Mouse (Mus musculus) layer of hippocampus, postnatal 14 days (tissue): ENCODE data around the gene Ppp1r3d. TPM values are rescaled to one million over a fixed set of nuclear protein-coding genes. Genes with fewer than 3 reads are reported as not detected.

Experiments used
- DNase-seq, 2 experiments: peaks; one replicate each; pipeline ENCODE4 v3.0.0; 2021 to 2022; ENCODE audit warnings: low spot score in 2 of 2, mixed read lengths in 1 of 2
- total RNA-seq, 2 experiments: library from RNA; stranded (reverse); gene quantifications; 2 replicates each; pipeline ENCODE4 v1.2.3; 2021

Gene Ppp1r3d
- total RNA-seq, 2 experiments from 2014 or later = 8.0 to 8.1 TPM

- no peak for DNase-seq
These were observed 2.2 kb upstream of the Ppp1r3d start for GRCm38 (mm10) chr2:178416427-178416826.

DNA sequence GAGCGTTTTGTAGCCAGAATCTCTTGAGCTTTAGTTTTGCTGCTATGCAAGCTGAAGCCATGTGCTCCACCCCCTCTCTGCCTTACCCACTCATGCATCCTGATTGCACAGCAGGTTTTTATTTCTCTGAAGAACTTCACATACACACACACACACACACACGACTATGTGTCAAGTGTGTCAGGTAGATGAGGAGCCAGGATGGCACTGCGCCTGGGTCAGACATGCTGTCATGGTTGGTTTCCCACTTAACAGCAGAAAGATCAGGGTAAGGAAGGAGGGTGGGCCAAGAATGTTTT lies 827 bp upstream of the Ppp1r3d start:
- DNase-seq = no peak

DNA sequence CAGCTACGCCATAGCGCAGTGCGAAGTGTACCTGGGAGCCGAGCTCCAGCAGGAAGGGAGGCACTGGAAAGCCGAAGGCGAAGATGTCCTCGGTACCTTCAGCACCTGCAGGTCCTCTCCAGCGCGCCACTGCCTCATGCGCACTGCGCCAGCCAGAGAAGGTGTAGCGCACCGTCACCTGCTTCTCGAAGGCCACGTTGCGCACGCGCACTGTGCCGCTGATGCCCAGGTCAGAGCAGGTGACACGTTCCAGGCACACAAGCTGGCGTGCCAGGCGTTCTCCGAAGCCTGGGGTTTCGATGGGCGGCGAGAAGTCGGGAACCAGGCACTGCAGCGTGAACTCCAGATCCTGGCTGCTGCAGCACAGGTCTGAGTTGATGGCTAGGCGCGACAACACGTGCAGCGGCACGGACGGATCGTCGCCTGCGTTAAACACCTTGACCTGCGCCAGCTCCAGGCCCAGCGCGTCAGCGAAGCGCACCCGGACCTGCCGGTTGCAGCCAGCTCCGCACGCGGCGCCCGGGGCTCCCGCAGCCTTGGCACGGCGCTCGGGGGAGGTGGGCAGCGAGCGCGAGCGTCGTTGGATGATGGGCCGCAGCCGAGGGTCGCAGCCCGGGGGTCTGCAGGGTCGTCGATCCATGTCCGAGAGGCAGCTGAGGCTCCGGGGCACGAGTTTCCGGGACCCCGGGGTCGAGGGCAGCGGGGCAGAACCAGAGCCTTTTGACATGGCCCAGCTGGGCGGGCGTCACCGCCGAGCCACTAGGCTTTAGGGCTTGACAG lies 601 bp downstream of the Ppp1r3d start:
- DNase-seq = no peak

DNA sequence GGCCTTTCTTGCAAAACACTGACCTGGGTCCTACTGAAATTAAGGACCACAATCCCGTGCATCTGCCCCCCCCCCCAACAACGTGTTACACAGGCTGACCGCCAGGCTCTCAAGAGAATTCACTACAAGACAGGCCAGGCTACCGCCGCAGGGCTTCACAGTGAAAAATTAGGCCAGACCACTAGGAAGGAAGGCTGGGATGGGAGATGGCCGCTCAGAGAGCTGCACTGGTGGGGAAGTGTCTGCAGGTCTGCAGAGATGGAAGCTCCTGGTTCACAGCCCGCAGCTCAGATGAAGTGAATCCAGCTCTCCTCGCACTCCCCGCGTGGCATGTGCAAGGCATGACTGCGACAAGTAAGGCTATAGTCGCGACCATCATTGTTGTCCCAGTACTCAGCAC lies 1.2 kb downstream of the Ppp1r3d start:
- DNase-seq = no peak

- no peak for DNase-seq
These were observed 1.7 kb downstream of the Ppp1r3d start for GRCm38 (mm10) chr2:178412598-178412997.

DNA sequence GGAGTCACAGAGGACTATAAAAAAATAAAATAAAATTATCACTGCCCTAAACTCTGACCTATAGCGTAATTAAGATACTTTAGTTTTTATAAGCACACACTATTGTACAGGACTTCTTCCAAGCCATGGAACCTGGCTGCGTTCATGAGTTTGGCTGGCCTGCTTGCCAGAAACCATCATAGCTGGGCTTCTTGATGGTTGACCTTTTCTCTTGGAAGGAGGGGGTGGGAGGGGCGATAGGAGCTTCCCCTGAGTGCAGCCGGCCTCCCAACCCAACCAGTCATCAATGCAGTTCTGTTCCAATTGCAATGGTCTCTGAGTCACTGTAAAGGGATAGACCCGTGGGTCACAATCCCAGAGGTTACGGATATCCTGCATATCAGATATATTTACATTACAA lies 4.0 kb downstream of the Ppp1r3d start:
- DNase-seq = no peak

DNA sequence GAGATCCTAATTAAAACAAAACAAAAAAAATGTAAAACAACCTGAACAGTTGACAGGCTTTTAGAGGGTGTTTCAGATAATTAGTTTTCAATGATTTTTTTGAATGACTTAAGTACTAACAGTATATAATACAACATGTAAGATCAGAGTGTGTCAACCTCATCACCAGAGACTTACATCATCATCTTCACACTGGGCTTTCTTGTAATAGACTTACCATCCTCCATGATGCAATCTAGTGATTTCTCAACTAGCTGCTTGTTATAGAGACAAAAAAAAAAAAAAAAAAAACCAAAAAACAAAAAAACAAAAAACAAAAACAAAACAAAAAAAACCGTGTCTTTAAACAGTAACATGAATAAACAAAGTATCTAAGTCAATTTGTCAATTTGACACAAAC lies 5.2 kb downstream of the Ppp1r3d start:
- no peak for DNase-seq

DNA sequence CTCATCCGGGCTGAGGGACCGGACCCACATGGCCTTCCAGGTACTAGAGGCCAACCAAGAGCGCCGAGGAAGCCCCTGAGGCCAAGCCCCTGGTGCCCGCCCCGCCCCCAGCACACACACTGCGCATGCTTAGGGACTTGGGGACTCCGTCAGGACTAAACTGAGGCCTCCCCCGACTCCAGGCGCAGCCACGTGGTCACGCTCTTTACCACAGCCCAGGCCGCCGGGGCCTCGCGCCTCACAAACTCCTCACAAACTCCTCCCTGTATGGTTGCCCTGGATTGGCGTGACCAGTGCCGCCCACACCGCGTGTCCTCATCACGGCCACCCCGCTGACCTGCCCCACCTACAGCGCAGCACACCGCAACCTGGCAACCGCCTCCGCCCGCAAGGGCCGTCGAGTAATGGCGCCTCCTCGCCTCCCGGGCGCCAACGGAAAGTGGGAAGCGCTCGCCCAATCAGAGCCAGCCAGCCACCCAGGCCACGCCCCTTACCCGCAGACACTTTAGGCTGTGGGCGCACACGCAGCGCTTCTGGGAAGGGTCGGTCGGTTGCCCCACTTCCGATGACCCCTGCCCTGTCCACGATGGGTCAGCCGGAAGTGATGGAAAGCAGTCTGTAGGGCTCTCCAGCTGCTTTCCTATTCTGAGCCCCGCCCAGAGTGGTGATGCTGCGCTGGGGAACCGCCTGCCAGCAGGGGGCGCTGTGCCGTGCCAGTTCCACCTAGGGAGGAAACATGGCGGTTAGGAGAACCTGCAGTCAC lies 7.0 kb downstream of the Ppp1r3d start, which contains the start of gene Sycp2:
Gene Sycp2 (minus strand): TSS at position 633 of the 763 bp plus-strand sequence.
- no peak for DNase-seq

Other genes starting within 250 kb of the Ppp1r3d start
- 1 to 10 TPM in 1 of 2 experiments, under 1 TPM in 1; 0.53 to 1.2 TPM for gene Sycp2, start 6.8 kb downstream of the Ppp1r3d start, total RNA-seq
- gene Fam217b, start 52 bp upstream of the Ppp1r3d start, total RNA-seq = 10 to 100 TPM; 32.4 to 33.3 TPM
- gene Cdh26, start 16.1 kb upstream of the Ppp1r3d start, total RNA-seq = under 1 TPM in 1 of 2 experiments, not detected in 1; 0.30 TPM